Mouse (Mus musculus) gastrocnemius, adult 8-10 months (tissue): ENCODE results near the gene Olfr1369-ps1. TPM values are rescaled to one million over a fixed set of nuclear protein-coding genes. Genes with fewer than 3 reads are reported as not detected.

Source experiments
- DNase-seq, 2 experiments: peaks; one replicate each; pipeline ENCODE4 v3.0.0; 2022; ENCODE audit warnings: low spot score in 2 of 2
- total RNA-seq, 4 experiments: library from RNA; stranded (reverse); gene quantifications; 2 replicates each; pipeline ENCODE4 v1.2.4; 2022

Olfr1369-ps1 gene
- total RNA-seq, 4 experiments from 2014 or later = not detected

DNA sequence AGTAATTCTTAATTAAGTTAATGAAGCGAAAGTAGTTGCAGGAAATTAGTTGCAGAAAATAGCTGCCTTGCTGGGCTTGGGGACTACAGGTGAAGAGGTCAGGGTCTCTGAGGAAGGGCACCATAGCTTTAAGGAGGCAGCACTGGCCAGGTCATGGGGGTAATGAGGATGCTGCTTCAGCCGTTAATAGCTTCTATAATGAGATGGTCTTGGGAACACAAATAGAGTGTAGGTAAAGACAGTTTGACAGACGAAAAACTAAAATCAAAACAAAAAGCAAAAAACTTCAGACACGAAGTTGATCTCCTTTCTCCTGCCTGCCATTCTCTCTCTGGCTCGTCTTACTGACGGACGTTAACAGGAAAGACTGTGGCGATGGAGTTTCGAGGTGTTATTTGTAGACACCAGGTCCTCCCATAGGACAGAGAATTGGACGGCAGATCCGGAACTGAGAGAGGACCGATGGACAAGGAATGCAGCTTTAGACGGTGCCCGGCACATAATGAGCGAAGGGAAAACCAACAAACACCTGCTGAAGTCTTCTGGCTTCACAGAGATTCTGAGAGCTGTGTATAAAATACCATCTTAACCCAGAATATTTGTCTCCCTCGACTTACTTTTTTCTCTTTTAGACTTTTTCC is 57.2 kb downstream of the Olfr1369-ps1 start:
- DNase-seq = no peak

Other genes starting within 250 kb of the Olfr1369-ps1 start
- not detected for gene Olfr1370, start 36.5 kb upstream of the Olfr1369-ps1 start, total RNA-seq
- gene Olfr263, start 18.2 kb downstream of the Olfr1369-ps1 start, total RNA-seq = not detected
- gene Olfr1368, start 34.4 kb downstream of the Olfr1369-ps1 start, total RNA-seq = not detected
- gene Trim27, start 68.0 kb downstream of the Olfr1369-ps1 start, total RNA-seq = 10 to 100 TPM; 22.7 to 27.5 (median 25.3) TPM
- not detected for gene Gpx5, start 181.2 kb downstream of the Olfr1369-ps1 start, total RNA-seq
- gene Gpx6, start 200.6 kb downstream of the Olfr1369-ps1 start, total RNA-seq = not detected
- gene Olfr1367, start 235.4 kb downstream of the Olfr1369-ps1 start, total RNA-seq = not detected